Mouse (Mus musculus): Measurements from ENCODE around the gene Card10.

DNA sequence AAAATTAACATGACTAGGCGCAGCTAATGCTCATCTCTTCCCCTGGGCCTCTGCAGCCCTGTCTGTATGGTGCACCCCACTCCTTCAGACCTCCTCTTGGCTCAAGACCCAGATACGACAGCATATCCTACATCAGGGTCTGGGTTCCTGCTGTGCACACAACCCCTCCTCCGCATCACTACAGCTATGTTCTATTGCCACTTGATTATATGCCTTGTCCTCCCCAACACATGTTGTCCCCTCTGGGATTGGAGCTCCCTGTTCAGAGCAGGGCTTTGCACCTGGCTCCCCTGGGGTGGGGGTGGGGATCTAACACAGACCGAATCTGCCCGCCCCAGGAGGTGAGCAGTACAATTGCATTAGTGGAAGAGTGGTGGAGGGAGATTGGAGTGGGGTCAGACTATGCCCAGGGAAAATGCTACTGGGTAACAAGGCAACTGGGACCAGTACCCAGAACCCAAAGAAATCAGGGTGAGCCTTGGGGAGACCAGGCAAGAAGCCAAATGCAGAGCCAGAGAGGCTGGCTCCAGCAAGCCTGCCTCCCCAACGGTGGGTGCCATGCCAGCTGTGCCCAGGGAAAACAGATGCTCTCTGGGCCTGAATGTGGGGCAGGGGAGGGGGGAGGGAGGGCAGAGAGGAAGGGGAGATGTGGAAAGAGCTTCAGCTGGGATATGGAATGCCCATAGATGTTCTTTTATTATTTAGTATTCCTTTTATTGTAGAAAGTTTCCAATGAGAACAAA, 52.1 kb downstream of the Card10 start:
- TF ChIP-seq POLR2A (IDR thresholded peaks at IDR 0.05; ENCODE audit: low read depth, low read length) (no peak), CTCF (IDR thresholded peaks at IDR 0.05; ENCODE audit: extremely low read depth, insufficient read length, insufficient replicate concordance, low read depth, low read length) (no peak)

Measured in small intestine, adult 2 months (tissue).